Mouse (Mus musculus) ovary, postnatal 14 days (tissue): ENCODE results near the gene Wbp2.
"Not testable (repeated sequence)": the region's sequence is repeated elsewhere in the genome, so short reads cannot be mapped to it uniquely, and the experiment has no call there.

ENCODE experiments used
- DNase-seq: peaks from one replicate; pipeline ENCODE4 v3.0.0; 2022; ENCODE audit warnings: low spot score

The Wbp2 gene

GRCm38 (mm10) chr11:116086258-116087193 is at the start of gene Wbp2:
Gene Wbp2, minus strand, starts transcription at chr11:116086995.
- DNase-seq: peak; percentile 91

GRCm38 (mm10) chr11:116134171-116134570 is 47.4 kb upstream of the Wbp2 start:
- DNase-seq: no peak

GRCm38 (mm10) chr11:116133497-116133896 is 46.7 kb upstream of the Wbp2 start:
- no peak for DNase-seq

GRCm38 (mm10) chr11:116132366-116133333 is 45.9 kb upstream of the Wbp2 start:
- no peak for DNase-seq

GRCm38 (mm10) chr11:116131349-116132170 is 44.8 kb upstream of the Wbp2 start:
- no peak for DNase-seq

- DNase-seq: peak; percentile 85
Measured at GRCm38 (mm10) chr11:116130488-116131205, 43.9 kb upstream of the Wbp2 start, which contains the start of gene Trim65. Gene Trim65, minus strand, starts transcription at chr11:116131128.

- no peak for DNase-seq
Measured at GRCm38 (mm10) chr11:116129993-116130487, 43.2 kb upstream of the Wbp2 start.

- no peak for DNase-seq
Measured at GRCm38 (mm10) chr11:116129091-116129790, 42.4 kb upstream of the Wbp2 start.

- no peak for DNase-seq
Measured at GRCm38 (mm10) chr11:116127986-116128385, 41.2 kb upstream of the Wbp2 start.

GRCm38 (mm10) chr11:116127156-116127980 is 40.6 kb upstream of the Wbp2 start, which contains the start of gene Trim47:
Gene Trim47, minus strand, starts transcription at chr11:116127210.
- DNase-seq: peak; percentile 85

GRCm38 (mm10) chr11:116126261-116126660 is 39.5 kb upstream of the Wbp2 start:
- DNase-seq: no peak

- DNase-seq: not testable (repeated sequence)
Measured at GRCm38 (mm10) chr11:116121731-116122245, 35.0 kb upstream of the Wbp2 start.

- no peak for DNase-seq
Measured at GRCm38 (mm10) chr11:116117819-116118218, 31.0 kb upstream of the Wbp2 start.

GRCm38 (mm10) chr11:116117241-116117640 is 30.4 kb upstream of the Wbp2 start:
- no peak for DNase-seq

GRCm38 (mm10) chr11:116111611-116112203 is 24.9 kb upstream of the Wbp2 start:
- no peak for DNase-seq

GRCm38 (mm10) chr11:116111067-116111466 is 24.3 kb upstream of the Wbp2 start:
- no peak for DNase-seq

GRCm38 (mm10) chr11:116110540-116110939 is 23.7 kb upstream of the Wbp2 start:
- no peak for DNase-seq

- peak; percentile 80 for DNase-seq
Measured at GRCm38 (mm10) chr11:116110131-116110530, 23.3 kb upstream of the Wbp2 start.
